Mouse (Mus musculus): ENCODE results near the gene Bcam.

GRCm38 (mm10) chr7:19712414-19712813, 58.4 kb downstream of the Bcam start:
- no peak for TF ChIP-seq POLR2A (IDR thresholded peaks at IDR 0.05; ENCODE audit: control insufficient read depth, low read depth, low read length)
- no peak for TF ChIP-seq CTCF (IDR thresholded peaks at IDR 0.05; ENCODE audit: control insufficient read depth, insufficient read depth, insufficient replicate concordance, low read depth, low read length)

Measured in testis, adult 2 months (tissue).